Mouse (Mus musculus) liver, adult (tissue): ENCODE results near the gene Mical3.

ENCODE experiments used
- GATA4 ChIP-seq: IDR thresholded peaks from 2 replicates; pipeline ENCODE4 v1.6.1; 2014; ENCODE audit warnings: mild to moderate bottlenecking, low read length; ENCODE audit not compliant: insufficient replicate concordance

The Mical3 gene

GRCm38 (mm10) chr6:120971797-120972590 lies 158.8 kb downstream of the Mical3 start:
- TF ChIP-seq GATA4 = no peak

DNA sequence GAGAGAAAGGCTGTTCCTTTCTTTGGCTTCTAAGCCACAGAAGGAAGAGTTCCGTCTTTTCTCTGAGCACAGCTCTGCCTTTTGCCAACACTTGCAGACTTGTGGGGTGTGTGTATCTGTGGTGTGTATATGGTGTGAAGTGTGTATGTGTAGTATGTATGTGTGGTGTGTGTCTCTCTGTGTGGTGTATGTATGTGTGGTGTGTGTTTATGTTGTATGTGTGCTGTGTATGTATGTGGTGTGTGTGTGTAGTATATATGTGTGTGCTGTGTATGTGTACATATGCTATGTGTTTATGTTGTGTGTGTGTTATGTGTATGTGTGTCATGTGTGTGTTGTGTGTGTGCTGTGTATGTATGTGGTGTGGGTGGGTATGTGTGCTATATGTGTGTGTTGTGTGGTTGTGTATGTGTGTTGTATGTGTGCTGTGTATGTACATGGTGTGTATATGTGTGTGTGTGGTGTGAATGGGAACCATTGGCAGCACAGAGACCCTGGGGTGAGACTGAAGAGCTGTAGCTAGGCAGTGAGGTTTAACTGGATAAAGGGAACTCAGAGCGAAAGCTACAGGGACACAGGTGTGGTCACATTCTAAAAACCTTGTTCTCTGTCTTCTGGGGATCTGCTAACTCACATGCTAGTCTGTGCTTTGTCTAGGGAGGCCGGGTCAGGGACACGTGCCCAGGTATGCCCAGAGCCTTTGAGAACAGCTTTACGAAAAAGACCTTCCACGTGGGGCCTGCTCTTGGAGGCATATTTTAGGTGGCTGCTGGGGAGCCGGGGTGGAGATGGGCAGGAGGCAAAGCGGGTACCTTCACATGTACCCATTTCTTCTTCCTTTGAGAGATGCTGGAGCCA lies 159.6 kb downstream of the Mical3 start:
- no peak for TF ChIP-seq GATA4

GRCm38 (mm10) chr6:120965814-120966213 lies 165.0 kb downstream of the Mical3 start:
- TF ChIP-seq GATA4 = no peak

DNA sequence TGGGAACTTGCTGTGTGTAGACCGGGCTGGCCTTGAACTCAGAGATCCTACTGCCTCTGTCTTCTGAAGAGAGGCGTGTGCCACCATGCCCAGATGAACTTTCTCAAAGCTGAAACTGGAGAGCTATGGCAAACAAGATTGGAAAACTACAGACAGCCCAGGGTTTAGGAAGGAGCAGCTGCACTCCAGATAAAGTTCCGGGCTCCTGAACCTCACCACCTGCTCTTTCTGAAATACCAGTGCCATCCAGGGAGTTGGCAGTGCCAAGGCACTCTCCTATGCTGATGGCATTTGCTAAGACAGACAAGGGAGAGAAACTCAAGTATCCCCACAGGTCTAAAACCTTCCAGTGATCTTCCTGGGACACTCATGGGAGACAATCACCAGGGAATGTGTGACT lies 166.6 kb downstream of the Mical3 start:
- TF ChIP-seq GATA4 = no peak

DNA sequence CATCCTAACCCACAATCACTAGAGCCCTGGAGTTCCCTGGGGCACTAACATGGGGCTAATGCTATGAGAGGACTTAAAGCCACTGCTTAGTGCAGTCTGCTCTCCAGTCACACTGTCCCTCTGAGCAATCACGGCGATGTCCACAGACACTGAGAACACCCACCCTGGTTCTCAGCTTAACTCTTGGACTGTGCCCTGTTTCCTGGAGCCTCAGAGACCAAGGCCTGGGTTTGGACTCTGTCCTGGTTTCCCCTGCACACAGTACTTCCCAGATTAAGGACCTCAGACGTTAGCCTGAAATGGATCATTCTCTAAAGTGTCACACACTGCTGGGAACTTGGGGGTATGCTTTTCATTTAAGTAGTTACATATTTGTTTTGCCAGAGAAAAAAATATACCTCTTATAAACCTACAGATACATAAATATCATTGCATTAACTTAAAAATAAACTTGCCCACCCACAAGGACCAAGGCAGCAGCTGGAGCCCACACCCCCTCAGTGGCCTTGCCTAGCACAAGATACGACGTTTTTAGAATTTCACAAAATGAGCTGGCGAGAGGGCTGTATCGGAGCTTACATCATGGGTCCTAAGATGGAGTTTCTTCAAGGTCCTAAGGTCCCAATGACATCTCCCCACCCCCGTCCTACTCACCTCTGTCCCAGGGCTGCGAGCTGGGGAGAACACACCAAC lies 170.3 kb downstream of the Mical3 start:
- TF ChIP-seq GATA4 = no peak

DNA sequence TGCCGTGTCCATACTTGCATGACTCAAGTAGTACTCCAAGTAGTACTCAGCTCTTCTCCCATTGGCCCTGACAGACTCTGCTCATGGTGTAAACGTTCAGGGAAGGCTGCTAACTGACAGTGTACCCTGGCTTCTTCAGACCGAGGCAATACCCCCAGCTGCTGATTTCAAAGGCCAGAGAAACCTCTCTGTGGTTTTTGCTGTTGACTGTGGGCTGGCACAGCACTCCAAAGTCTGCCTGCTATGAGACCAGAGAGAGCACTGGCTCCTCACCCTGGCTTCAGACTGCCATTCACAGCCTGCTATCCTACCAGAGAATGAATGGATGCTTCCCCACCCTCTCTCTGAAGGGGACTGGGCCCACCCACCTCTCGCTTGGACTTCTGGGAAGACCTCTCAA lies 173.5 kb downstream of the Mical3 start:
- no peak for TF ChIP-seq GATA4

- no peak for TF ChIP-seq GATA4
Observed at GRCm38 (mm10) chr6:120956259-120957161, 174.3 kb downstream of the Mical3 start.

DNA sequence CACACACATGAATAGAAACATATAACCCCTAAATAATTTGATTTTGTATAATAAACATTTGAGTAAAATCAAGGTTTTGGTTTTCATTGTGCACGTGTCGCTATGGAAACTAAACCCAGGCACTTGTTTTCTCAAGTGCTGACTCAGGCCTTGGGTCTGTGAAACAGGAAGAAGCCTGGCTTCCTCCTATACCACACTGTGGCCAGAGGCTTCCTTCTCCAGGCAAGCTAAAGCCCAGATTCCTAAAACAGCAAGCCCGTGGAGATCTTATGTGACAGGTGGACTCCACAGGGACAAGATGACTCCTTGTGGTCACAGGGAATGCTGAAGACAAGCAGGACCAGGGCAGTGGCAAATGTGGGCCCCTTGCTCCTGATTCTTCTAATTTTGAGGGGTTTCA lies 175.6 kb downstream of the Mical3 start:
- no peak for TF ChIP-seq GATA4

DNA sequence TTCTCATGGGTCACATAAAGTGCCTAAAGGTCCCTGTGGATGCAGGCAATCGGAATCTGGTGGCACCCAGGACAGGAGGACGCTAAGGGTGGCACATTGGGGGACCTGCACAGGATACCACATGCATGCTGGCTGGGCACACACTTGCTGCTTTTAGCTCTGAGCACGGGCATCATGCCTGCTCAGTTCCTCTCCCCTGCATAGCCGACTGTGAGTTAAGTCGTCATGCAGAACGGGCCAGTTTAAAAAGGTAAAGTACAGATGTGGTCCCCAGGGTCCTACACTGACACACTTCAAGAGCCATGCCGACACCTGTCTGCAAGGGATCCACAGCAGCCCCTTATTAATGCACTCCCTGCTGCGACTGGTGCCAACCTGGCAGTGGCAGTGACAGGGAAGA lies 176.6 kb downstream of the Mical3 start:
- TF ChIP-seq GATA4 = no peak

- no peak for TF ChIP-seq GATA4
Observed at GRCm38 (mm10) chr6:120952475-120952874, 178.3 kb downstream of the Mical3 start.

GRCm38 (mm10) chr6:120951311-120951710 lies 179.5 kb downstream of the Mical3 start:
- no peak for TF ChIP-seq GATA4

- TF ChIP-seq GATA4 = no peak
Observed at GRCm38 (mm10) chr6:120945510-120945909, 185.3 kb downstream of the Mical3 start.

GRCm38 (mm10) chr6:120943964-120944363 lies 186.8 kb downstream of the Mical3 start:
- no peak for TF ChIP-seq GATA4

DNA sequence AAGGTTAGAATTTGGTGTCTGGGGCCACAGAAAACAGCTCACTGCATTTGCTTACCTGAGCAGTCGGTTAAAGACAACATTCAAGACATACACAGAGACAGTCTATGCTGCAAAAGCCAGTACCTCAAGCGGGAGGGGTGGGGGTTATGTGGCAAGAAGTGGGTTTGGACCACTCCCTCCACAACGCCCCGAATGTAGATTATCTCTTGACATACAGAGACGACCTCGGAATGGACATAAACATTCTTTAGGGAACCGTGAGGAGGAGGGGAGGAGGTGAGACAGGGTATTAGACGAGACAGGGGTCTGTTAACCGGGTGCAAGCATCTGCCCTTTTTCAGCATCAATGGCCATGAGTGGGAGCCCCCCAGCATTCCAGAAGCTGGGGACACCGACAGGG lies 187.2 kb downstream of the Mical3 start:
- no peak for TF ChIP-seq GATA4

- TF ChIP-seq GATA4 = no peak
Observed at GRCm38 (mm10) chr6:120943079-120943478, 187.7 kb downstream of the Mical3 start.
